Mouse (Mus musculus) B cell, adult 2 months (primary cell): Measurements from ENCODE around the gene Isg20l2.

ENCODE experiments used
- DNase-seq, 2 experiments: peaks; one replicate each; pipeline ENCODE4 v3.0.0; 2022

The Isg20l2 gene

GRCm38 (mm10) chr3:87948378-87949265 is 18.5 kb downstream of the Isg20l2 start, which contains the start of gene Crabp2:
Crabp2 (plus strand) TSS chr3:87948666.
- DNase-seq: peak; percentile 41

- no peak for DNase-seq
Measured at GRCm38 (mm10) chr3:87949266-87949954, 19.3 kb downstream of the Isg20l2 start.

GRCm38 (mm10) chr3:87949955-87950515 is 19.9 kb downstream of the Isg20l2 start:
- DNase-seq: no peak

GRCm38 (mm10) chr3:87951946-87952345 is 21.8 kb downstream of the Isg20l2 start:
- DNase-seq: no peak

GRCm38 (mm10) chr3:87952440-87952839 is 22.3 kb downstream of the Isg20l2 start:
- no peak for DNase-seq

- no peak for DNase-seq
Measured at GRCm38 (mm10) chr3:87958056-87958455, 27.9 kb downstream of the Isg20l2 start.

GRCm38 (mm10) chr3:87958476-87958875 is 28.4 kb downstream of the Isg20l2 start:
- DNase-seq: no peak

GRCm38 (mm10) chr3:87958967-87959366 is 28.9 kb downstream of the Isg20l2 start:
- DNase-seq: no peak

- no peak for DNase-seq
Measured at GRCm38 (mm10) chr3:87959371-87959770, 29.3 kb downstream of the Isg20l2 start.

- DNase-seq: no peak
Measured at GRCm38 (mm10) chr3:87960191-87960585, 30.1 kb downstream of the Isg20l2 start.

GRCm38 (mm10) chr3:87960586-87961191 is 30.6 kb downstream of the Isg20l2 start:
- DNase-seq: peak; percentile 73 to 74

- peak; percentile 73 to 74 for DNase-seq
Measured at GRCm38 (mm10) chr3:87970184-87970938, 40.2 kb downstream of the Isg20l2 start.

- peak in 1 of 2 experiments; percentile 31 for DNase-seq
Measured at GRCm38 (mm10) chr3:87970939-87971488, 40.9 kb downstream of the Isg20l2 start, which contains the start of gene Nes. Nes (plus strand) TSS chr3:87971078.

- no peak for DNase-seq
Measured at GRCm38 (mm10) chr3:87971489-87972202, 41.5 kb downstream of the Isg20l2 start.

GRCm38 (mm10) chr3:87972203-87972664 is 42.1 kb downstream of the Isg20l2 start:
- DNase-seq: no peak

GRCm38 (mm10) chr3:87972776-87973175 is 42.7 kb downstream of the Isg20l2 start:
- no peak for DNase-seq

- DNase-seq: no peak
Measured at GRCm38 (mm10) chr3:87973593-87974380, 43.7 kb downstream of the Isg20l2 start.

- no peak for DNase-seq
Measured at GRCm38 (mm10) chr3:87974381-87974987, 44.4 kb downstream of the Isg20l2 start.

- DNase-seq: no peak
Measured at GRCm38 (mm10) chr3:87979493-87979892, 49.4 kb downstream of the Isg20l2 start.

GRCm38 (mm10) chr3:87980085-87980484 is 50.0 kb downstream of the Isg20l2 start:
- no peak for DNase-seq
